Mouse (Mus musculus): ENCODE results near the gene Srl. TPM values are rescaled to one million over a fixed set of nuclear protein-coding genes. Genes with fewer than 3 reads are reported as not detected.

The Srl gene
- polyA plus RNA-seq, 1 experiment from 2014 or later = 36.8 TPM

DNA sequence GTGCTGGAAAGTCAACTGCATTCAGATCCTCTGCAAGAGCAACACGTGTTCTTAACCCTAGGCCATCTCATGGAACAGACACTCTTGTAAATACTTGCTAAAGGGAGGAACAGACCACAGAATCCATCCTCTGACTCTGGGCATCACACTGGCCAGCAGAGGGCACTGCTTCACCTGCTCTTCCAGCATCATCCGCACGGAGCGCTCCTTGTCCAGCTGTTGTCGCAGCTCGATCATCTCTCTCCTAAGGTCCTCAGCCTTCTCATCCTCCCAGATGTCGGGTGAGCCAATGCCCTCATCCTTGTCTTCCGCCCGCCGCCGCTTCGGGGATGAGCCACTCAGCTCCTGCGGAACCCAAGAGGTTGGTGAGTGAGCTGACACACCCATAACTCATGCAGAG is 9.4 kb upstream of the Srl start:
- ATAC-seq (ENCODE audit: insufficient number of reproducible peaks, low FRiP score, low TSS enrichment, low read depth) = peak; percentile 7; the same call in 1 of the 2 replicates
- 35% methylated on average over 13 of the region's 13 CpGs for WGBS

GRCm38 (mm10) chr16:4548953-4549688 is 7.5 kb upstream of the Srl start:
- Histone ChIP-seq H3K27ac (no peak overlapping the region), H3K36me3 (peaks cover 62% of the 10 kb centered on the region), H3K27me3 (no peaks in the 10 kb centered on the region), H3K9me3 (no peaks in the 10 kb centered on the region), H3K4me1 (peaks cover 32% of the 10 kb centered on the region), H3K4me2 (no peak overlapping the region), H3K4me3 (no peak overlapping the region), H3K9ac (no peak overlapping the region)
- WGBS = 75% methylated on average over 18 of the region's 18 CpGs
- ATAC-seq (ENCODE audit: insufficient number of reproducible peaks, low FRiP score, low TSS enrichment, low read depth) = no peak

More for the DNA sequence above, 9.4 kb upstream of the Srl start:
- Histone ChIP-seq H3K36me3 (peaks cover 54% of the 10 kb centered on the region), H3K4me1 (peaks cover 35% of the 10 kb centered on the region), H3K4me2 (no peak overlapping the region), H3K4me3 (no peak overlapping the region), H3K9me3 (no peaks in the 10 kb centered on the region), H3K9ac (no peak overlapping the region), H3K27me3 (no peaks in the 10 kb centered on the region), H3K27ac (no peak overlapping the region)

GRCm38 (mm10) chr16:4547611-4548010 is 6.0 kb upstream of the Srl start:
- Histone ChIP-seq H3K4me1 (peaks cover 18% of the 10 kb centered on the region), H3K9me3 (no peaks in the 10 kb centered on the region), H3K9ac (no peak overlapping the region), H3K4me2 (no peak overlapping the region), H3K4me3 (no peak overlapping the region), H3K27me3 (no peaks in the 10 kb centered on the region), H3K36me3 (peaks cover 62% of the 10 kb centered on the region), H3K27ac (no peak overlapping the region)
- WGBS = 90% methylated on average over 5 of the region's 5 CpGs
- ATAC-seq (ENCODE audit: insufficient number of reproducible peaks, low FRiP score, low TSS enrichment, low read depth) = no peak

GRCm38 (mm10) chr16:4546838-4547237 is 5.2 kb upstream of the Srl start:
- Histone ChIP-seq H3K9ac (no peak overlapping the region), H3K4me1 (peaks cover 15% of the 10 kb centered on the region), H3K4me2 (no peak overlapping the region), H3K36me3 (peaks cover 62% of the 10 kb centered on the region), H3K4me3 (no peak overlapping the region), H3K9me3 (no peaks in the 10 kb centered on the region), H3K27me3 (no peaks in the 10 kb centered on the region), H3K27ac (no peak overlapping the region)
- 88% methylated on average over 8 of the region's 8 CpGs for WGBS
- ATAC-seq (ENCODE audit: insufficient number of reproducible peaks, low FRiP score, low TSS enrichment, low read depth) = no peak

- H3K9ac ChIP-seq = no peak overlapping the region
- H3K9me3 ChIP-seq = no peaks in the 10 kb centered on the region
- H3K36me3 ChIP-seq = peaks cover 49% of the 10 kb centered on the region
- ATAC-seq (ENCODE audit: insufficient number of reproducible peaks, low FRiP score, low TSS enrichment, low read depth) = no peak
- no peaks in the 10 kb centered on the region for H3K27me3 ChIP-seq
- H3K4me3 ChIP-seq = no peak overlapping the region
- no peak overlapping the region for H3K27ac ChIP-seq
- H3K4me1 ChIP-seq = peaks cover 5% of the 10 kb centered on the region; the same call in 1 of the 2 replicates
- H3K4me2 ChIP-seq = no peak overlapping the region
- 79% methylated on average over 9 of the region's 9 CpGs for WGBS
These were observed 3.2 kb upstream of the Srl start for GRCm38 (mm10) chr16:4544845-4545244.

- no peak overlapping the region for H3K4me3 ChIP-seq
- no peaks in the 10 kb centered on the region for H3K27me3 ChIP-seq
- H3K4me2 ChIP-seq = no peak overlapping the region
- H3K9ac ChIP-seq = no peak overlapping the region
- H3K36me3 ChIP-seq = peaks cover 35% of the 10 kb centered on the region
- H3K4me1 ChIP-seq = peaks cover 5% of the 10 kb centered on the region; the same call in 1 of the 2 replicates
- no peak for ATAC-seq (ENCODE audit: insufficient number of reproducible peaks, low FRiP score, low TSS enrichment, low read depth)
- no peaks in the 10 kb centered on the region for H3K9me3 ChIP-seq
- no peak overlapping the region for H3K27ac ChIP-seq
- 78% methylated on average over 3 of the region's 3 CpGs for WGBS
These were observed 1.6 kb upstream of the Srl start for GRCm38 (mm10) chr16:4543266-4543665.

GRCm38 (mm10) chr16:4542236-4542774 is 689 bp upstream of the Srl start:
- peaks cover 5% of the 10 kb centered on the region; the same call in 1 of the 2 replicates for H3K4me1 ChIP-seq
- no peaks in the 10 kb centered on the region for H3K9me3 ChIP-seq
- peak overlapping the region; percentile 51 for H3K4me3 ChIP-seq
- ATAC-seq (ENCODE audit: insufficient number of reproducible peaks, low FRiP score, low TSS enrichment, low read depth) = no peak
- peaks cover 29% of the 10 kb centered on the region for H3K36me3 ChIP-seq
- H3K27ac ChIP-seq = peak overlapping the region; percentile 73
- H3K9ac ChIP-seq = no peak overlapping the region
- peak overlapping the region; percentile 45 for H3K4me2 ChIP-seq
- H3K27me3 ChIP-seq = no peaks in the 10 kb centered on the region
- 36% methylated on average over 7 of the region's 7 CpGs for WGBS

DNA sequence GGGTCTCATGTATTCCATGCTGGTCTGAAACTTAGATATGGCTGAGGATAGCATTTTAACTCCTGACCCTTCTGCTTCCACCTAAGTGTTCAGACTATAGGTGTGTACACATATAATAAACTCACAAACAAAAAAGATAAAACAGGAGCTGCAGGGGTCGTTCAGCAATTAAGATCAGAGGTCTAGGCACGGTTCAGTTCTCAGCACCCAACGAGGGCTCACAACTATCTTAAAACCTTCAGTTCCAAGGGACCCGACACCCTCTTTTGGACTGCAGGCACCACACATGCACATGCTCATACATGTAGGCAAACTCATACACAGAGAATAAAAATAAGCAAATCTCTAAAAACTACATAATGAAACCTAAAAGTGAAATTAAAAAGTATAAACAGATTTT is 583 bp downstream of the Srl start:
- WGBS = 46% methylated on average over 4 of the region's 4 CpGs
- no peak overlapping the region for H3K9ac ChIP-seq
- H3K4me1 ChIP-seq = peaks cover 5% of the 10 kb centered on the region; the same call in 1 of the 2 replicates

DNA sequence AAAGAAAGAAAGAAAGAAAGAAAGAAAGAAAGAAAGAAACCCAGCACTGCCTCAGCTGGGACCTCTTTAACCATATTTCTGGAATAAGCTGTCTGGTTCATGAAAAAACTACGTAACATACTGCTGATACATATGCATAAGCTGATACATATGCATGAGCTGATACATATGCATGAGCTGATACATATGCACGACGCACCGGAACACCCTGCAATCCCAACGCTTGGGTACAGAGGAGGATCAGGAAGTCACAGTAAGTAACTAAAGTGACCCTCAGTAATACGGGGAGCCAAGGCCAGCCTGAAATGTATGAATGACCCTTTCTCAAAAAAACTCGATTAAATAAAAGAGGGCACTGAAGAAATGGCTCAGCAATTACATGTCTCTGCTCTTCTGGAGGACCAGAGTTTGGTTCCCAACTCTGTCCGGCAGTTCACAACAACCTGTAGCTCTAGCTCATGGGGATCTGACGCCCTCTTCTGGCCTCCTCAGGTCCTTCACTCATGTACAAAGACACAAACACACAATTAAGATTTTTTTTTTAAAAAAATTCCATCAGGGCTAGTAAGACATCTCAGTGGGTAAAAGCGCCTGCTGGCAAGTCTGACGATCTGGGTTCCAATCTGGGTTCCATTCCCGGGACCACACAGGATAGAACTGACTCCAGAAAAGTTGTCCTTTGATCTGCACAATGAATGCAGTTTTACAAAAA is 1.4 kb downstream of the Srl start:
- H3K27me3 ChIP-seq = no peaks in the 10 kb centered on the region
- H3K9me3 ChIP-seq = no peaks in the 10 kb centered on the region
- H3K36me3 ChIP-seq = peaks cover 9% of the 10 kb centered on the region
- no peak overlapping the region for H3K9ac ChIP-seq
- no peak overlapping the region for H3K4me3 ChIP-seq
- peaks cover 5% of the 10 kb centered on the region; the same call in 1 of the 2 replicates for H3K4me1 ChIP-seq
- H3K27ac ChIP-seq = no peak overlapping the region
- no peak overlapping the region for H3K4me2 ChIP-seq
- 81% methylated on average over 12 of the region's 12 CpGs for WGBS
- ATAC-seq (ENCODE audit: insufficient number of reproducible peaks, low FRiP score, low TSS enrichment, low read depth) = no peak

More for the DNA sequence above, 583 bp downstream of the Srl start:
- H3K36me3 ChIP-seq = peaks cover 17% of the 10 kb centered on the region
- H3K4me2 ChIP-seq = peak overlapping the region; percentile 45
- no peaks in the 10 kb centered on the region for H3K27me3 ChIP-seq
- no peak overlapping the region for H3K27ac ChIP-seq
- no peak for ATAC-seq (ENCODE audit: insufficient number of reproducible peaks, low FRiP score, low TSS enrichment, low read depth)
- H3K4me3 ChIP-seq = peak overlapping the region; percentile 51
- H3K9me3 ChIP-seq = no peaks in the 10 kb centered on the region

DNA sequence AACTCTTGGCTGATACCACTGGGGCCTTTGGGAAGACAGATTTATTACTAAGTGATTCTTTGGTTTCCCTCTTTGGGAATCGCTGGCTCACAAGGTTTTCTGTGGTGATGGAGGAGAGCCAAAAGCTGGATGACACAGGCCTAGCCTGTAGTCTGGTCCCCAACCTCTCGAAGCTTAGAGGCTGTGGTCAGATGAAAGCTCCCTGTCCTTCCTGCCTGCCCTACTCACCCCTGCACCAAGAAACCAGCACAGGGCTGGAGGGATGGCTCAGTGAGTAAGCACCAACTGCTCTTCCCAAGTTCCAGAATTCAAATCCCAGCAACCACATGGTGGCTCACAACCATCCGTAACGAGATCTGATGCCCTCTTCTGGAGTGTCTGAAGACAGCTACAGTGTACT is 2.1 kb downstream of the Srl start:
- peaks cover 4% of the 10 kb centered on the region; the same call in 1 of the 2 replicates for H3K36me3 ChIP-seq
- no peak overlapping the region for H3K4me2 ChIP-seq
- no peak overlapping the region for H3K4me3 ChIP-seq
- H3K4me1 ChIP-seq = peaks cover 5% of the 10 kb centered on the region; the same call in 1 of the 2 replicates
- ATAC-seq (ENCODE audit: insufficient number of reproducible peaks, low FRiP score, low TSS enrichment, low read depth) = no peak
- no peaks in the 10 kb centered on the region for H3K27me3 ChIP-seq
- WGBS = 79% methylated on average over 4 of the region's 4 CpGs
- no peak overlapping the region for H3K27ac ChIP-seq
- H3K9ac ChIP-seq = no peak overlapping the region
- H3K9me3 ChIP-seq = no peaks in the 10 kb centered on the region

DNA sequence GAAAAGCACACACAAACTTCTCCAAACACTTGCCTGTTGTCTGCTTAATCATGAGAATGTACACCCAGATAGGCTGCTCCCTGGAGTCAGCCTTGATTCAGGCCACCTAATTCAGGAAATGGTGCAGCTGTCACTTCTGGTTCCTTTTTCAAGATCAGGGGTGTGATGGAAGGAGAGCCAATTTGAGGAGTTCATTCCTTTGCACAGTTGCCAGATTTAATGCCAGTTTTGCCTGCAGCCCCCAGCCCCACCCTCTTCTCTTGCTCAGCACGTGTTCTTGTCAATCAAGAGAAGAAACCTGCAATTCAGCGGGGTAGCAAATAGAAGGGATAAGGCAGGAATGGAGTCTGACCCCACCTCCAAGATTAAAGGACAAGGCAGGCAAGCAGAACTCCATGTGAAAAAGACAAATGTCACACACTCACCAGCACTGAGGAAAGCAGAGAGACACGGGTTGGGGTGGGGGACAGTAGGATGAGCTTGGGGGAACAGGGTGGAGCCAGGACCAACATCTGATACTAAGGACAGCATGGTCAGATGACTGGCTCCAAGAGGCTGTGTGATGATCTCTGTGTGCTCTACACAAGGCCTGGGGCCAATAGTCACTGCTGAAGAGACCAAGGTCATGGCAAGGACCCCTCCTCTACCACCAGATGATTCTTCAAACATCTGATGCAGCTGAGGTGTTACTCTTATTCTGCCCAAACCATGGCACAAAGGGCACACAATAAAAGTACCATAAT is 3.8 kb downstream of the Srl start:
- H3K4me1 ChIP-seq = peaks cover 5% of the 10 kb centered on the region; the same call in 1 of the 2 replicates
- no peaks in the 10 kb centered on the region for H3K36me3 ChIP-seq
- no peak overlapping the region for H3K4me3 ChIP-seq
- peak overlapping the region; percentile 27; the same call in 1 of the 2 replicates for H3K27ac ChIP-seq
- H3K4me2 ChIP-seq = no peak overlapping the region
- no peaks in the 10 kb centered on the region for H3K27me3 ChIP-seq
- ATAC-seq (ENCODE audit: insufficient number of reproducible peaks, low FRiP score, low TSS enrichment, low read depth) = no peak
- H3K9me3 ChIP-seq = no peaks in the 10 kb centered on the region
- WGBS = 53% methylated on average over 3 of the region's 3 CpGs
- no peak overlapping the region for H3K9ac ChIP-seq

Measured in limb, embryonic 15.5 days (tissue).